21 mouse cellular contexts compared by ENCODE assay signal in the genomic region with DNA sequence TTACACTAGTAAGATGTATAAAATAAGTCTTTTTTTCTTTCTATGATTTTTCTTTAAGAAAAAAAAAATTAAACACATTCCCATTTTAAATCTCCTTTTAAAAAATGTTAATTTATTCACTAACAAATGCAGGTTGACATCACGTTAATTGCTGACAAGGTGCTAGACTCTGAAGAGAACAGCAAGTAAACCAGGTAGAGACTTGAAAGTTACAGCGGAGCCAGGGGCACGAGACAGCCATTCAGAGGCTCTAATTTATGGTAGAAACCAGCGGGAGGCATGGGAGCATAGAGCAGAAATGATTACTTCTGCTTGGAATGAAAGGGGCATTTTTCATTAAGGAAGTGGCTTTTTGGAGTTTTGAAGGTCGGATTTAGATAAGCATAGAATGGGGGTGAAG.
A peak's percentile ranks its signal among the peaks of the same experiment; 100 is the strongest.
DNase-seq lines count a peak whose midpoint lies in the region; ATAC-seq and TF ChIP-seq lines count a peak whose summit lies in the region.
"Had no signal": no experiment of that assay in that cellular context is flagged by ENCODE, and none has a peak within 500 bp of the region (broad histone marks: within the 10 kb centered on the region; RNA-seq: fewer than 3 reads in every experiment).

No protein-coding gene starts in this region.

- no peak for TF ChIP-seq CTCF in heart, adult 2 months (IDR thresholded peaks at IDR 0.05)
- no peak for TF ChIP-seq CTCF in forebrain, postnatal 0 days (IDR thresholded peaks at IDR 0.05; ENCODE audit: low read depth)
- TF ChIP-seq CTCF in hindbrain, postnatal 0 days (IDR thresholded peaks at IDR 0.05; ENCODE audit: low read depth): no peak
- TF ChIP-seq CTCF in midbrain, postnatal 0 days (IDR thresholded peaks at IDR 0.05): no peak

- no peaks in the 10 kb centered on the region for H3K9me3 ChIP-seq in forebrain, embryonic 13.5 days (replicated peaks)
- no peaks in the 10 kb centered on the region for H3K9me3 ChIP-seq in forebrain, embryonic 11.5 days (ENCODE audit: control insufficient read depth, low read length)
- H3K9me3 ChIP-seq in forebrain, postnatal 0 days (ENCODE audit: low read length): no peaks in the 10 kb centered on the region
- H3K9me3 ChIP-seq in hindbrain, postnatal 0 days (ENCODE audit: low read length): no peaks in the 10 kb centered on the region
- no peaks in the 10 kb centered on the region for H3K9me3 ChIP-seq in midbrain, postnatal 0 days (ENCODE audit: low read length)
- H3K9me3 ChIP-seq: heart, embryonic 13.5 days; hindbrain, embryonic 12.5 days; hindbrain, embryonic 15.5 days; intestine, embryonic 15.5 days had no signal

- TF ChIP-seq POLR2A in heart, adult 2 months (IDR thresholded peaks at IDR 0.05; ENCODE audit: insufficient read depth, low read depth, low read length): no peak

- H3K27me3 ChIP-seq in forebrain, embryonic 13.5 days: no peaks in the 10 kb centered on the region
- no peaks in the 10 kb centered on the region for H3K27me3 ChIP-seq in forebrain, embryonic 11.5 days (ENCODE audit: control insufficient read depth, insufficient read depth, low read length)
- no peaks in the 10 kb centered on the region for H3K27me3 ChIP-seq in heart, adult 2 months (ENCODE audit: control insufficient read depth, insufficient read depth, low read length)
- H3K27me3 ChIP-seq in forebrain, postnatal 0 days (ENCODE audit: insufficient read depth, low read length): no peaks in the 10 kb centered on the region
- H3K27me3 ChIP-seq in hindbrain, postnatal 0 days (ENCODE audit: insufficient read depth, low read length): no peaks in the 10 kb centered on the region
- H3K27me3 ChIP-seq in midbrain, postnatal 0 days (ENCODE audit: insufficient read depth, low read length): no peaks in the 10 kb centered on the region
- H3K27me3 ChIP-seq: heart, embryonic 13.5 days; hindbrain, embryonic 12.5 days; hindbrain, embryonic 15.5 days; intestine, embryonic 15.5 days had no signal

- no peaks in the 10 kb centered on the region for H3K4me1 ChIP-seq in forebrain, embryonic 13.5 days
- H3K4me1 ChIP-seq in forebrain, embryonic 11.5 days (replicated peaks; ENCODE audit: control insufficient read depth, insufficient read depth, low read length): no peaks in the 10 kb centered on the region
- H3K4me1 ChIP-seq in heart, adult 2 months (ENCODE audit: control insufficient read depth, insufficient read depth, low read length): no peaks in the 10 kb centered on the region
- no peaks in the 10 kb centered on the region for H3K4me1 ChIP-seq in forebrain, postnatal 0 days (ENCODE audit: insufficient read depth)
- no peaks in the 10 kb centered on the region for H3K4me1 ChIP-seq in hindbrain, postnatal 0 days (ENCODE audit: insufficient read depth, low read length)
- no peaks in the 10 kb centered on the region for H3K4me1 ChIP-seq in midbrain, postnatal 0 days (ENCODE audit: insufficient read depth, low read length)
- H3K4me1 ChIP-seq: heart, embryonic 13.5 days; hindbrain, embryonic 12.5 days; hindbrain, embryonic 15.5 days; intestine, embryonic 15.5 days had no signal

- no peaks in the 10 kb centered on the region for H3K36me3 ChIP-seq in forebrain, embryonic 13.5 days (ENCODE audit: poor library complexity, severe bottlenecking)
- no peaks in the 10 kb centered on the region for H3K36me3 ChIP-seq in forebrain, embryonic 11.5 days (ENCODE audit: control insufficient read depth, insufficient read depth, low read length)
- H3K36me3 ChIP-seq in heart, adult 2 months (ENCODE audit: control insufficient read depth, insufficient read depth, low read length): no peaks in the 10 kb centered on the region
- H3K36me3 ChIP-seq in forebrain, postnatal 0 days (ENCODE audit: insufficient read depth): no peaks in the 10 kb centered on the region
- no peaks in the 10 kb centered on the region for H3K36me3 ChIP-seq in hindbrain, postnatal 0 days (ENCODE audit: insufficient read depth, low read length)
- no peaks in the 10 kb centered on the region for H3K36me3 ChIP-seq in midbrain, postnatal 0 days (ENCODE audit: insufficient read depth, low read length)
- H3K36me3 ChIP-seq: heart, embryonic 13.5 days; hindbrain, embryonic 12.5 days; hindbrain, embryonic 15.5 days; intestine, embryonic 15.5 days had no signal

- no peak overlapping the region for H3K9ac ChIP-seq in forebrain, embryonic 13.5 days
- H3K9ac ChIP-seq in forebrain, embryonic 11.5 days (ENCODE audit: low read length): no peak overlapping the region
- H3K9ac ChIP-seq in heart, adult 2 months (ENCODE audit: low read depth, low read length): no peak overlapping the region
- H3K9ac ChIP-seq in forebrain, postnatal 0 days: no peak overlapping the region
- H3K9ac ChIP-seq in hindbrain, postnatal 0 days (replicated peaks; ENCODE audit: low read length): no peak overlapping the region
- H3K9ac ChIP-seq in midbrain, postnatal 0 days (replicated peaks; ENCODE audit: low read length, poor library complexity, severe bottlenecking): no peak overlapping the region
- H3K9ac ChIP-seq: heart, embryonic 13.5 days; hindbrain, embryonic 12.5 days; hindbrain, embryonic 15.5 days; intestine, embryonic 15.5 days had no signal

- ATAC-seq in forebrain, embryonic 13.5 days: peak; percentile 48; the same call in 1 of the 2 replicates
- no peak for ATAC-seq in forebrain, embryonic 11.5 days (replicated peaks; ENCODE audit: low FRiP score)
- ATAC-seq in forebrain, postnatal 0 days: peak; percentile 43; the same call in 1 of the 2 replicates
- no peak for ATAC-seq in hindbrain, postnatal 0 days
- no peak for ATAC-seq in midbrain, postnatal 0 days (ENCODE audit: low FRiP score)
- ATAC-seq: activated CD4-positive, CD25-positive, alpha-beta regulatory T cell, adult 4 months; intestine, embryonic 15.5 days had no signal

- intact Hi-C loops in heart, adult 2 months (cut with DNase I): no loop called here

- WGBS in forebrain, embryonic 13.5 days: 38% methylated on average over 5 of the region's 5 CpGs
- WGBS in forebrain, embryonic 11.5 days: 53% methylated on average over 5 of the region's 5 CpGs
- WGBS in heart, adult 2 months: 73% methylated on average over 5 of the region's 5 CpGs
- 37% methylated on average over 5 of the region's 5 CpGs for WGBS in forebrain, postnatal 0 days
- 51% methylated on average over 5 of the region's 5 CpGs for WGBS in hindbrain, postnatal 0 days
- WGBS in midbrain, postnatal 0 days: 69% methylated on average over 5 of the region's 5 CpGs

- no peak for TF ChIP-seq EP300 in heart, adult 2 months (IDR thresholded peaks at IDR 0.05; ENCODE audit: insufficient read depth, low read depth, low read length)

- no peak for DNase-seq in forebrain, embryonic 11.5 days (ENCODE audit: low spot score)
- DNase-seq in heart, adult 11 months: peak; percentile 24
- no peak for DNase-seq in heart, adult 2 months
- DNase-seq in forebrain, postnatal 0 days: no peak
- no peak for DNase-seq in hindbrain, postnatal 0 days (ENCODE audit: low spot score)
- no peak for DNase-seq in midbrain, postnatal 0 days (ENCODE audit: low spot score)
- DNase-seq: adrenal gland, adult 8-10 months; adrenal gland, postnatal 25 days; cerebellum, adult 18-20 months; cerebellum, adult 9-10 months; cerebellum, postnatal 14 days; gastrocnemius, postnatal 10 days; gastrocnemius, postnatal 36 days; heart, postnatal 14 days; kidney, adult 18-20 months had no signal

- no peak overlapping the region for H3K4me3 ChIP-seq in forebrain, embryonic 13.5 days
- no peak overlapping the region for H3K4me3 ChIP-seq in forebrain, embryonic 11.5 days (ENCODE audit: low read depth, low read length)
- no peak overlapping the region for H3K4me3 ChIP-seq in heart, adult 2 months
- no peak overlapping the region for H3K4me3 ChIP-seq in forebrain, postnatal 0 days (ENCODE audit: low read depth, low read length)
- no peak overlapping the region for H3K4me3 ChIP-seq in hindbrain, postnatal 0 days (ENCODE audit: low read length)
- H3K4me3 ChIP-seq in midbrain, postnatal 0 days (ENCODE audit: low read depth, low read length): no peak overlapping the region
- H3K4me3 ChIP-seq: heart, embryonic 13.5 days; hindbrain, embryonic 12.5 days; hindbrain, embryonic 15.5 days; intestine, embryonic 15.5 days had no signal

- H3K4me2 ChIP-seq in forebrain, embryonic 13.5 days: no peak overlapping the region
- no peak overlapping the region for H3K4me2 ChIP-seq in forebrain, embryonic 11.5 days (ENCODE audit: low read depth, low read length, severe bottlenecking)
- H3K4me2 ChIP-seq in forebrain, postnatal 0 days (ENCODE audit: low read depth): no peak overlapping the region
- H3K4me2 ChIP-seq in hindbrain, postnatal 0 days (ENCODE audit: low read depth, low read length): no peak overlapping the region
- H3K4me2 ChIP-seq in midbrain, postnatal 0 days (ENCODE audit: low read depth, low read length, poor library complexity, severe bottlenecking): no peak overlapping the region
- H3K4me2 ChIP-seq: heart, embryonic 13.5 days; hindbrain, embryonic 12.5 days; hindbrain, embryonic 15.5 days; intestine, embryonic 15.5 days had no signal

- no peak overlapping the region for H3K27ac ChIP-seq in forebrain, embryonic 13.5 days
- no peak overlapping the region for H3K27ac ChIP-seq in forebrain, embryonic 11.5 days (ENCODE audit: low read depth, low read length)
- H3K27ac ChIP-seq in heart, adult 2 months: no peak overlapping the region
- H3K27ac ChIP-seq in forebrain, postnatal 0 days (ENCODE audit: low read depth, low read length): no peak overlapping the region
- no peak overlapping the region for H3K27ac ChIP-seq in hindbrain, postnatal 0 days
- H3K27ac ChIP-seq in midbrain, postnatal 0 days (ENCODE audit: low read depth, low read length): no peak overlapping the region
- H3K27ac ChIP-seq: heart, embryonic 13.5 days; hindbrain, embryonic 12.5 days; hindbrain, embryonic 15.5 days; intestine, embryonic 15.5 days had no signal

- no peaks in the 10 kb centered on the region for H3K79me2 ChIP-seq in heart, adult 2 months (replicated peaks; ENCODE audit: control insufficient read depth, insufficient read depth, low read length)

Comparison
In these comparisons a context has a peak if more than half of its experiments do, and no peak if none do; other contexts are left out.
1. ATAC-seq: peak in forebrain, embryonic 13.5 days (single experiment) and forebrain, postnatal 0 days (single experiment); none in forebrain, embryonic 11.5 days (single experiment), hindbrain, postnatal 0 days (single experiment) and midbrain, postnatal 0 days (single experiment).